Mouse (Mus musculus): ENCODE measurements around the gene Taf1b. TPM values are rescaled to one million over a fixed set of nuclear protein-coding genes. Genes with fewer than 3 reads are reported as not detected.

Gene Taf1b
- polyA plus RNA-seq, 1 experiment from 2014 or later: 34.1 TPM

Other genes starting within 250 kb of the Taf1b start
- gene Grhl1, start 73.9 kb downstream of the Taf1b start, polyA plus RNA-seq (2015; fragmentation: Nextera tagmentation; extraction: Ambion mirVana): 0.97 and 1.3 TPM in 2 replicates
- gene Klf11, start 152.9 kb downstream of the Taf1b start, polyA plus RNA-seq (2015; fragmentation: Nextera tagmentation; extraction: Ambion mirVana): 14.3 TPM in 2 replicates
- 1.3 and 1.6 TPM in 2 replicates for gene Cys1, start 183.5 kb downstream of the Taf1b start, polyA plus RNA-seq (2015; fragmentation: Nextera tagmentation; extraction: Ambion mirVana)
- gene Rrm2, start 209.9 kb downstream of the Taf1b start, polyA plus RNA-seq (2015; fragmentation: Nextera tagmentation; extraction: Ambion mirVana): 64.0 and 73.5 TPM in 2 replicates

Measured in hindbrain, embryonic 15.5 days (tissue).